Mouse (Mus musculus) stomach, embryonic 14.5 days (tissue): ENCODE measurements around the gene Serpinb8. TPM values are rescaled to one million over a fixed set of nuclear protein-coding genes. Genes with fewer than 3 reads are reported as not detected.

ENCODE experiments used
- ATAC-seq: fragments of 200-750 bp; cut with Nextera tagmentation; 2 replicates; pipeline ENCODE4 v1.8.0; 2017; ENCODE audit warnings: low read depth, moderate TSS enrichment; ENCODE audit not compliant: insufficient number of reproducible peaks, insufficient read depth, low FRiP score
- H3K27ac ChIP-seq: fragments of 300-500 bp; sonication (generic); 2 replicates; pipeline ENCODE4 v1.5.1; 2014; ENCODE audit warnings: mild to moderate bottlenecking, low read length, moderate library complexity, mixed read lengths
- H3K27me3 ChIP-seq: fragments of 300-500 bp; sonication (generic); 2 replicates; pipeline ENCODE4 v1.6.1; 2014; ENCODE audit warnings: low read length, control low read depth, mixed read lengths; ENCODE audit not compliant: control insufficient read depth, insufficient read depth
- H3K36me3 ChIP-seq: fragments of 300-500 bp; sonication (generic); 2 replicates; pipeline ENCODE4 v1.6.1; 2014; ENCODE audit warnings: mild to moderate bottlenecking, control low read depth, low read length, moderate library complexity, mixed read lengths; ENCODE audit not compliant: control insufficient read depth, insufficient read depth
- H3K4me1 ChIP-seq: fragments of 300-500 bp; sonication (generic); 2 replicates; pipeline ENCODE4 v1.6.1; 2014; ENCODE audit warnings: low read length, control low read depth, mixed read lengths; ENCODE audit not compliant: control insufficient read depth, insufficient read depth
- H3K4me2 ChIP-seq: fragments of 300-500 bp; sonication (generic); replicated peaks from 2 replicates; pipeline ENCODE4 v1.6.1; 2014; ENCODE audit warnings: low read depth, low read length, control low read depth
- H3K4me3 ChIP-seq: fragments of 300-500 bp; sonication (generic); 2 replicates; pipeline ENCODE4 v1.5.1; 2014; ENCODE audit warnings: low read depth, low read length, control low read depth
- H3K9ac ChIP-seq: fragments of 300-500 bp; sonication (generic); replicated peaks from 2 replicates; pipeline ENCODE4 v1.6.1; 2014; ENCODE audit warnings: low read depth, mild to moderate bottlenecking, control low read depth, low read length, moderate library complexity, mixed read lengths
- H3K9me3 ChIP-seq: fragments of 300-500 bp; sonication (generic); 2 replicates; pipeline ENCODE4 v1.6.1; 2016; ENCODE audit warnings: low read depth, low read length, control low read depth; ENCODE audit not compliant: control insufficient read depth
- WGBS: fragments of 180-500 bp; shearing (Covaris S2); extraction: QIAGEN DNeasy Blood & Tissue Kit; methylation state at CpG from one replicate; pipeline ENCODE4 v1.1.7; 2014; 5-methylcytosine and 5-hydroxymethylcytosine counted together
- polyA plus RNA-seq: library from polyadenylated mRNA; unstranded; fragments of >200 nt; fragmentation: Nextera tagmentation; extraction: Ambion mirVana; gene quantifications from 2 replicates; pipeline ENCODE4 v1.2.1, GENCODE M21; 2014

The Serpinb8 gene
- polyA plus RNA-seq: 3.0 and 3.9 TPM in 2 replicates

- peak; percentile 94 for ATAC-seq
- H3K9me3 ChIP-seq: no peaks in the 10 kb centered on the region
- H3K27me3 ChIP-seq: no peaks in the 10 kb centered on the region
- no peak within 1 kb of the TSS for H3K9ac ChIP-seq
- 39% methylated on average over 10 of the region's 10 CpGs for whole genome bisulfite sequencing
- peak within 1 kb of the TSS; percentile 5; the same call in 1 of the 2 replicates for H3K4me3 ChIP-seq
- no peaks in the 10 kb centered on the region for H3K4me1 ChIP-seq
- peak within 1 kb of the TSS; percentile 22 for H3K4me2 ChIP-seq
- H3K27ac ChIP-seq: peak within 1 kb of the TSS; percentile 64; the same call in 1 of the 2 replicates
- no peaks in the 10 kb centered on the region for H3K36me3 ChIP-seq
These were observed at the start of gene Serpinb8 for GRCm38 (mm10) chr1:107589691-107590470. Serpinb8 (plus strand) TSS chr1:107590006.

- Histone ChIP-seq H3K27ac (no peak overlapping the region), H3K27me3 (no peaks in the 10 kb centered on the region), H3K4me2 (no peak overlapping the region), H3K4me3 (no peak overlapping the region), H3K9ac (no peak overlapping the region), H3K36me3 (no peaks in the 10 kb centered on the region), H3K9me3 (no peaks in the 10 kb centered on the region), H3K4me1 (no peaks in the 10 kb centered on the region)
- ATAC-seq: no peak
- WGBS: 85% methylated on average over 3 of the region's 3 CpGs
These were observed 30.3 kb upstream of the Serpinb8 start for GRCm38 (mm10) chr1:107559494-107559893.

GRCm38 (mm10) chr1:107562110-107562509, 27.7 kb upstream of the Serpinb8 start:
- no peak overlapping the region for H3K27ac ChIP-seq
- H3K4me2 ChIP-seq: no peak overlapping the region
- no peaks in the 10 kb centered on the region for H3K36me3 ChIP-seq
- ATAC-seq: no peak
- 61% methylated on average over 1 of the region's 1 CpGs for WGBS
- H3K9ac ChIP-seq: no peak overlapping the region
- H3K9me3 ChIP-seq: no peaks in the 10 kb centered on the region
- no peaks in the 10 kb centered on the region for H3K27me3 ChIP-seq
- H3K4me3 ChIP-seq: no peak overlapping the region
- H3K4me1 ChIP-seq: no peaks in the 10 kb centered on the region

- no peak overlapping the region for H3K4me2 ChIP-seq
- H3K36me3 ChIP-seq: no peaks in the 10 kb centered on the region
- H3K4me1 ChIP-seq: no peaks in the 10 kb centered on the region
- no peaks in the 10 kb centered on the region for H3K27me3 ChIP-seq
- no peak overlapping the region for H3K4me3 ChIP-seq
- no peak overlapping the region for H3K9ac ChIP-seq
- ATAC-seq: no peak
- H3K27ac ChIP-seq: no peak overlapping the region
- no peaks in the 10 kb centered on the region for H3K9me3 ChIP-seq
These were observed 24.2 kb upstream of the Serpinb8 start for GRCm38 (mm10) chr1:107565644-107566043.

GRCm38 (mm10) chr1:107576094-107576493, 13.7 kb upstream of the Serpinb8 start:
- H3K4me3 ChIP-seq: no peak overlapping the region
- no peaks in the 10 kb centered on the region for H3K4me1 ChIP-seq
- H3K4me2 ChIP-seq: no peak overlapping the region
- no peak overlapping the region for H3K9ac ChIP-seq
- no peaks in the 10 kb centered on the region for H3K27me3 ChIP-seq
- H3K36me3 ChIP-seq: no peaks in the 10 kb centered on the region
- WGBS: 74% methylated on average over 2 of the region's 2 CpGs
- no peaks in the 10 kb centered on the region for H3K9me3 ChIP-seq
- no peak overlapping the region for H3K27ac ChIP-seq
- no peak for ATAC-seq

- H3K4me1 ChIP-seq: no peaks in the 10 kb centered on the region
- H3K9me3 ChIP-seq: no peaks in the 10 kb centered on the region
- WGBS: 70% methylated on average over 1 of the region's 1 CpGs
- H3K36me3 ChIP-seq: no peaks in the 10 kb centered on the region
- ATAC-seq: no peak
- H3K4me3 ChIP-seq: no peak overlapping the region
- no peaks in the 10 kb centered on the region for H3K27me3 ChIP-seq
- H3K27ac ChIP-seq: no peak overlapping the region
- no peak overlapping the region for H3K4me2 ChIP-seq
- H3K9ac ChIP-seq: no peak overlapping the region
These were observed 12.3 kb upstream of the Serpinb8 start for GRCm38 (mm10) chr1:107577514-107577913.

GRCm38 (mm10) chr1:107581220-107581619, 8.6 kb upstream of the Serpinb8 start:
- no peak overlapping the region for H3K27ac ChIP-seq
- no peaks in the 10 kb centered on the region for H3K4me1 ChIP-seq
- H3K36me3 ChIP-seq: no peaks in the 10 kb centered on the region
- H3K9ac ChIP-seq: no peak overlapping the region
- ATAC-seq: no peak
- H3K4me3 ChIP-seq: no peak overlapping the region
- H3K27me3 ChIP-seq: no peaks in the 10 kb centered on the region
- no peaks in the 10 kb centered on the region for H3K9me3 ChIP-seq
- 57% methylated on average over 1 of the region's 1 CpGs for WGBS
- no peak overlapping the region for H3K4me2 ChIP-seq

- no peaks in the 10 kb centered on the region for H3K36me3 ChIP-seq
- H3K4me1 ChIP-seq: no peaks in the 10 kb centered on the region
- no peak for ATAC-seq
- H3K4me2 ChIP-seq: no peak overlapping the region
- no peak overlapping the region for H3K9ac ChIP-seq
- no peak overlapping the region for H3K27ac ChIP-seq
- H3K4me3 ChIP-seq: no peak overlapping the region
- H3K9me3 ChIP-seq: no peaks in the 10 kb centered on the region
- H3K27me3 ChIP-seq: no peaks in the 10 kb centered on the region
These were observed 6.9 kb upstream of the Serpinb8 start for GRCm38 (mm10) chr1:107582900-107583299.

GRCm38 (mm10) chr1:107583958-107584376, 5.8 kb upstream of the Serpinb8 start:
- Histone ChIP-seq H3K27me3 (no peaks in the 10 kb centered on the region), H3K36me3 (no peaks in the 10 kb centered on the region), H3K27ac (no peak overlapping the region), H3K9ac (no peak overlapping the region), H3K4me3 (no peak overlapping the region), H3K9me3 (no peaks in the 10 kb centered on the region), H3K4me1 (no peaks in the 10 kb centered on the region), H3K4me2 (no peak overlapping the region)
- ATAC-seq: no peak
- WGBS: 42% methylated on average over 1 of the region's 1 CpGs
